Mouse (Mus musculus) forebrain, postnatal 0 days (tissue): ENCODE measurements around the gene Fkbp1b. TPM values are rescaled to one million over a fixed set of nuclear protein-coding genes. Genes with fewer than 3 reads are reported as not detected.
A peak's percentile ranks its signal among the peaks of the same experiment; 100 is the strongest.

ENCODE experiments used
- ATAC-seq: fragments of 200-750 bp; cut with Nextera tagmentation; 2 replicates; pipeline ENCODE4 v1.8.0; 2017; ENCODE audit warnings: mild to moderate bottlenecking, moderate library complexity
- DNase-seq: peaks from one replicate; pipeline ENCODE4 v3.0.0-alpha.2; 2015
- H3K27ac ChIP-seq: fragments of 300-500 bp; sonication (generic); 2 replicates; pipeline ENCODE4 v1.5.1; 2014; ENCODE audit warnings: low read depth, mild to moderate bottlenecking, antibody characterized with exemption, low read length, moderate library complexity, mixed read lengths
- H3K27me3 ChIP-seq: fragments of 300-500 bp; sonication (generic); 2 replicates; pipeline ENCODE4 v1.6.1; 2014; ENCODE audit warnings: mild to moderate bottlenecking, low read length, mixed read lengths; ENCODE audit not compliant: insufficient read depth
- H3K36me3 ChIP-seq: fragments of 300-500 bp; sonication (generic); 2 replicates; pipeline ENCODE4 v1.6.1; 2014; ENCODE audit warnings: mild to moderate bottlenecking, moderate library complexity; ENCODE audit not compliant: insufficient read depth
- H3K4me1 ChIP-seq: fragments of 300-500 bp; sonication (generic); 2 replicates; pipeline ENCODE4 v1.6.1; 2014; ENCODE audit warnings: antibody characterized with exemption; ENCODE audit not compliant: insufficient read depth
- H3K4me2 ChIP-seq: fragments of 300-500 bp; sonication (generic); 2 replicates; pipeline ENCODE4 v1.6.1; 2014; ENCODE audit warnings: low read depth, mild to moderate bottlenecking, moderate library complexity
- H3K4me3 ChIP-seq: fragments of 300-500 bp; sonication (generic); 2 replicates; pipeline ENCODE4 v1.5.1; 2014; ENCODE audit warnings: low read depth, low read length, mixed read lengths
- H3K9ac ChIP-seq: fragments of 300-500 bp; sonication (generic); 2 replicates; pipeline ENCODE4 v1.6.1; 2014; ENCODE audit warnings: mild to moderate bottlenecking
- H3K9me3 ChIP-seq: fragments of 300-500 bp; sonication (generic); 2 replicates; pipeline ENCODE4 v1.6.1; 2016; ENCODE audit warnings: low read length
- CTCF ChIP-seq: sonication (generic); IDR thresholded peaks from 2 replicates; pipeline ENCODE4 v1.5.1; 2016; ENCODE audit warnings: antibody characterized with exemption, control low read depth, low read depth
- WGBS: fragments of 180-500 bp; shearing (Covaris S2); extraction: QIAGEN DNeasy Blood & Tissue Kit; methylation state at CpG from one replicate; pipeline ENCODE4 v1.1.7; 2014; 5-methylcytosine and 5-hydroxymethylcytosine counted together
- polyA plus RNA-seq: library from polyadenylated mRNA; unstranded; fragments of >200 nt; fragmentation: Nextera tagmentation; extraction: Ambion mirVana; gene quantifications from 2 replicates; pipeline ENCODE4 v1.2.1, GENCODE M21; 2015
- total RNA-seq: library from RNA; depleted of rRNA; stranded (reverse); fragments of >200 nt; gene quantifications from 2 replicates; pipeline ENCODE4 v1.2.3, GENCODE M21; 2014

The Fkbp1b gene
- total and polyA plus RNA-seq, 2 experiments from 2014 or later: 67.9 to 122 TPM

- Histone ChIP-seq H3K9ac (no peak overlapping the region), H3K4me2 (no peak overlapping the region), H3K9me3 (no peaks in the 10 kb centered on the region), H3K27me3 (no peaks in the 10 kb centered on the region), H3K27ac (no peak overlapping the region), H3K4me3 (no peak overlapping the region), H3K4me1 (0 out of 2 replicates have a peak, but pooled peaks cover 4% of the 10 kb centered on the region), H3K36me3 (peaks cover 30% of the 10 kb centered on the region)
- ATAC-seq (no peak), DNase-seq (no peak)
- no peak for TF ChIP-seq CTCF
- WGBS: 97% methylated on average over 5 of the region's 5 CpGs
Observed at GRCm38 (mm10) chr12:4879048-4879447, 37.7 kb upstream of the Fkbp1b start.

- Histone ChIP-seq H3K4me3 (no peak overlapping the region), H3K9ac (no peak overlapping the region), H3K27me3 (no peaks in the 10 kb centered on the region; the same call in 1 of the 2 replicates), H3K27ac (no peak overlapping the region), H3K9me3 (no peaks in the 10 kb centered on the region), H3K4me1 (peaks cover 8% of the 10 kb centered on the region; the same call in 1 of the 2 replicates), H3K4me2 (no peak overlapping the region), H3K36me3 (peaks cover 30% of the 10 kb centered on the region)
- WGBS: 84% methylated on average over 9 of the region's 9 CpGs
- DNase-seq: no peak
- no peak for TF ChIP-seq CTCF
- no peak for ATAC-seq
Observed at GRCm38 (mm10) chr12:4878296-4878783, 36.9 kb upstream of the Fkbp1b start.

GRCm38 (mm10) chr12:4875623-4876022 is 34.2 kb upstream of the Fkbp1b start:
- no peak for TF ChIP-seq CTCF

GRCm38 (mm10) chr12:4874161-4874927 is 33.0 kb upstream of the Fkbp1b start, which contains the start of gene Mfsd2b:
Gene Mfsd2b (minus strand): TSS chr12:4874359.
- H3K9ac ChIP-seq: peak within 1 kb of the TSS; percentile 58
- H3K4me1 ChIP-seq: peaks cover 8% of the 10 kb centered on the region; the same call in 1 of the 2 replicates
- H3K4me3 ChIP-seq: peak within 1 kb of the TSS; percentile 41
- 5% methylated on average over 24 of the region's 24 CpGs for WGBS
- DNase-seq: peak; percentile 73
- no peak within 1 kb of the TSS for H3K27ac ChIP-seq
- peak within 1 kb of the TSS; percentile 92 for H3K4me2 ChIP-seq
- TF ChIP-seq CTCF: 0 out of 2 replicates have a peak, but pooled peaks have one; percentile 1
- ATAC-seq: peak; percentile 86
- H3K27me3 ChIP-seq: no peaks in the 10 kb centered on the region; the same call in 1 of the 2 replicates
- no peaks in the 10 kb centered on the region for H3K9me3 ChIP-seq
- H3K36me3 ChIP-seq: peaks cover 4% of the 10 kb centered on the region

More at GRCm38 (mm10) chr12:4875623-4876022, 34.2 kb upstream of the Fkbp1b start:
- Histone ChIP-seq H3K4me3 (no peak overlapping the region), H3K27me3 (no peaks in the 10 kb centered on the region; the same call in 1 of the 2 replicates), H3K4me2 (no peak overlapping the region), H3K27ac (no peak overlapping the region), H3K4me1 (peaks cover 8% of the 10 kb centered on the region; the same call in 1 of the 2 replicates), H3K9me3 (no peaks in the 10 kb centered on the region), H3K9ac (no peak overlapping the region), H3K36me3 (peaks cover 10% of the 10 kb centered on the region)
- WGBS: 74% methylated on average over 8 of the region's 8 CpGs
- DNase-seq (no peak), ATAC-seq (no peak)

- H3K4me3 ChIP-seq: no peak overlapping the region
- no peaks in the 10 kb centered on the region; the same call in 1 of the 2 replicates for H3K27me3 ChIP-seq
- ATAC-seq (no peak), DNase-seq (no peak)
- no peaks in the 10 kb centered on the region for H3K9me3 ChIP-seq
- 70% methylated on average over 6 of the region's 6 CpGs for WGBS
- H3K9ac ChIP-seq: no peak overlapping the region
- H3K4me1 ChIP-seq: peaks cover 8% of the 10 kb centered on the region; the same call in 1 of the 2 replicates
- no peak overlapping the region for H3K27ac ChIP-seq
- H3K4me2 ChIP-seq: peak overlapping the region; percentile 92
- H3K36me3 ChIP-seq: no peaks in the 10 kb centered on the region; the same call in 1 of the 2 replicates
- TF ChIP-seq CTCF: no peak
Observed at GRCm38 (mm10) chr12:4873531-4873930, 32.1 kb upstream of the Fkbp1b start.

DNA sequence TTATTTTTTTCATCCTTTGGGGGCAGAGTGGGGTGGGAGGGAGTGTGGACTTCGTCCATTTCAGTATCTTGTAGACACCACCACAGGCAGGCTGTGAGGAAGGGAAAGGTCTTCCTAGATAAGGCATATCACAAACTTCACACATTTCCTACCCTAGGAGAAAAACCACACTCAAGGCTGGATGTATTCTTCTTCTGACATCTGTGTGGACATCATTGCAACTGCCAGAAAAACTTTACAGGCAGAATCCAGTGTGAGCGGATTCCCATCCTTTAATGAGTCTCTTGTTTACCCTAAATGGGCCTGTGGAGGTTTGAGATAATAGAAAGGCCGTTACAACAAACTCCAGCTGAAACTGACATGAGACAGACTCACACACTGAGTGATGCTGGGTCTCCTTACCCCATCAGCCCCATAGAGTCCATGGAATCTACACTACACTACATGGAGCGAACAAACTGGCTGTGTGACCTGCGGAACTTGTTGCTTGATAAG is 31.6 kb upstream of the Fkbp1b start:
- Histone ChIP-seq H3K4me2 (no peak overlapping the region), H3K27ac (no peak overlapping the region), H3K4me3 (no peak overlapping the region), H3K4me1 (peaks cover 8% of the 10 kb centered on the region; the same call in 1 of the 2 replicates), H3K36me3 (no peaks in the 10 kb centered on the region), H3K9ac (no peak overlapping the region), H3K9me3 (no peaks in the 10 kb centered on the region), H3K27me3 (no peaks in the 10 kb centered on the region; the same call in 1 of the 2 replicates)
- ATAC-seq (no peak), DNase-seq (no peak)
- 83% methylated on average over 5 of the region's 5 CpGs for WGBS
- no peak for TF ChIP-seq CTCF

DNA sequence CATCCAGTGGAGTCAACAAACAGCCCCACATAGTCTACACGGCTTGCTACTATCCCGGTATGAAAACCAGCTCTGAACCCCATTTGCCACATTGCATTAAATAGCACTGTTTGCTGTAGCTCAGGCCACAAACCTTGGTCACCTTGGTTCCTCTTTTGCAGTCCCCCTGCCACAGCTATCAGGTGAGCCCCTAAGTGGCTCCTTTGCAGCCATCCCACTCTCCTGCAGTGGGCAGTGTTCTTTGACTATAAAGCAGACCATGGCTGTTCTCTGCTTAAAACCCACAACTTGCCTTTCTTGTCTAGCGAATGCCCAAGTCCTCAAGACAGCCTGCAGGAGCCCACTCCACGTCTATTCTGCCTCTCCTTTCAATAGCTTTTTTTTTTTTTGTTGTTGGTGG is 30.9 kb upstream of the Fkbp1b start:
- H3K36me3 ChIP-seq: no peaks in the 10 kb centered on the region
- DNase-seq: no peak
- H3K27me3 ChIP-seq: no peaks in the 10 kb centered on the region; the same call in 1 of the 2 replicates
- ATAC-seq: no peak
- no peak overlapping the region for H3K4me2 ChIP-seq
- peaks cover 8% of the 10 kb centered on the region; the same call in 1 of the 2 replicates for H3K4me1 ChIP-seq
- H3K4me3 ChIP-seq: no peak overlapping the region
- H3K9me3 ChIP-seq: no peaks in the 10 kb centered on the region
- no peak overlapping the region for H3K9ac ChIP-seq
- 57% methylated on average over 4 of the region's 4 CpGs for WGBS
- no peak overlapping the region for H3K27ac ChIP-seq
- 0 out of 2 replicates have a peak, but pooled peaks have one; percentile 8 for TF ChIP-seq CTCF
